Mouse (Mus musculus) thymus, adult 2 months (tissue): ENCODE measurements around the gene Anln. TPM values are rescaled to one million over a fixed set of nuclear protein-coding genes. Genes with fewer than 3 reads are reported as not detected.
"Not testable (repeated sequence)": the region's sequence is repeated elsewhere in the genome, so short reads cannot be mapped to it uniquely, and the experiment has no call there.

Source experiments
- DNase-seq: peaks from one replicate; pipeline ENCODE4 v3.0.0; 2021
- H3K27ac ChIP-seq: fragments of 200-500 bp; 2 replicates; pipeline ENCODE4 v1.5.1; 2012; ENCODE audit warnings: low read length, control low read depth; ENCODE audit not compliant: control insufficient read depth, insufficient read depth
- H3K27me3 ChIP-seq: fragments of 200-500 bp; 2 replicates; pipeline ENCODE4 v1.6.1; 2012; ENCODE audit warnings: mild to moderate bottlenecking, low read length, moderate library complexity, mixed read lengths; ENCODE audit not compliant: control insufficient read depth, insufficient read depth
- H3K36me3 ChIP-seq: fragments of 200-500 bp; 2 replicates; pipeline ENCODE4 v1.6.1; 2012; ENCODE audit warnings: mild to moderate bottlenecking, low read length, moderate library complexity; ENCODE audit not compliant: control insufficient read depth, insufficient read depth
- H3K4me1 ChIP-seq: fragments of 200-500 bp; replicated peaks from 2 replicates; pipeline ENCODE4 v1.6.1; 2012; ENCODE audit warnings: low read length; ENCODE audit not compliant: control insufficient read depth, insufficient read depth
- H3K4me3 ChIP-seq: fragments of 200-500 bp; 2 replicates; pipeline ENCODE4 v1.5.1; 2012; ENCODE audit warnings: mild to moderate bottlenecking, low read length, control low read depth, moderate library complexity; ENCODE audit not compliant: control insufficient read depth, insufficient read depth
- CTCF ChIP-seq: fragments of 200-500 bp; IDR thresholded peaks from 2 replicates; pipeline ENCODE4 v1.5.1; 2012; ENCODE audit warnings: mild to moderate bottlenecking, control low read depth, low read length, moderate library complexity, borderline replicate concordance; ENCODE audit not compliant: control insufficient read depth, poor library complexity, insufficient read depth; ENCODE audit errors: extremely low read depth
- POLR2A ChIP-seq: fragments of 200-500 bp; IDR thresholded peaks from 2 replicates; pipeline ENCODE4 v1.6.1; 2012; ENCODE audit warnings: mild to moderate bottlenecking, low read length, control low read depth, moderate library complexity; ENCODE audit not compliant: control insufficient read depth, poor library complexity, insufficient read depth; ENCODE audit errors: extremely low read depth
- WGBS: fragments of 180-500 bp; shearing (Covaris S2); methylation state at CpG from one replicate; pipeline ENCODE4 v1.1.7; 2018; 5-methylcytosine and 5-hydroxymethylcytosine counted together
- polyA plus RNA-seq: library from polyadenylated mRNA; depleted of rRNA; stranded (reverse); fragments of >200 nt; gene quantifications from 2 replicates; pipeline ENCODE4 v1.2.3, GENCODE M21; 2012

Anln gene
- polyA plus RNA-seq, 1 experiment = 11.1 TPM

DNA sequence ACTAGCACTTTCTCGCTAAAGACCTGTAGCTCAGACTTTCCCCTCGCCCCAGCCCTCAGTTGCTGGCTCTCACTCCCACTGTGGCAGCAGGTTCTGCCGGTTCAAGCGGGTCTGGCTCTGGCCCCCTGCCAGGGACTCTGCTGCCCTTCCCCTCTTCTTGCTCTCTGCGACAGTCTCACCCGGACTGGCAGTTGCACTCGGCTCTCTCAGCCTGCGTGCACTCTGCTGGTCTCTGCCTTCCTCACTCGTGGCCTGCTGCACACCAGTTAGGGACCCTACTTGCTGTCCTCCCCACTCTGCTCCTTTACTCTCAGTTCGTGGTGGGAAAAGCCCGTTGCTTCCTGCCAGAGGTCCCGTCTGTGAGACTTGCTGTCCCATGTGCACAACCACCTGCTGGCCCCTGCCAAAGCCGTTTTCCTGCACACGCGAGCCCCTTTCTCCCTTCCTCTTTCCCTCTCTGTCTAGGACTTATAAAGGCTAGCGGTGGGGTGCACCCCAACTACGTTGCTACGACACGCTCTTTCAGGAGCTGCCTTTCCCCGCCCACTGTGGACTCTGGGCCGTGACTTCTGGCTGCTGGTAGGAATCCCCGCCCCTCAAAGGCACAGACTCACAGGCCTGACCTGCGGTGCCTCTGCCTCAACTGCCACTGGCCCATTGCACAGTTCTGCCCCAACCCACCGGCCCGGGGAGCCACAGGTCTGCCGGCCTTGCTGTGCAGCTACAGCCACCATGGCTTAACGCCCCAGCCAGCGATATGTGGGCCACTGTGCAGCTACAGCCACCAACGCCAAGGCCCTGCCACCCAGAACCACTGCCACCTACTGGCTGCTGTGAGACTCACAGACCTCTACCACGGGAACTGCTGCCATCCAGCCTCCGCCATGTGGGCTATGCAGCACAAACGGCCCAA, 61.3 kb downstream of the Anln start:
- peak overlapping the region; percentile 87 for H3K4me3 ChIP-seq
- WGBS = 1% methylated on average over 32 of the region's 32 CpGs
- DNase-seq = peak; percentile 91
- peak overlapping the region; percentile 30; the same call in 1 of the 2 replicates for H3K27ac ChIP-seq
- peaks cover 7% of the 10 kb centered on the region for H3K4me1 ChIP-seq
- TF ChIP-seq CTCF (peak; percentile 98), POLR2A (peak; percentile 50; the same call in 1 of the 2 replicates)
- no peaks in the 10 kb centered on the region for H3K27me3 ChIP-seq
- H3K36me3 ChIP-seq = peaks cover 9% of the 10 kb centered on the region

GRCm38 (mm10) chr9:22327099-22327474, 61.9 kb downstream of the Anln start:
- no peak overlapping the region for H3K27ac ChIP-seq
- 42% methylated on average over 9 of the region's 9 CpGs for WGBS
- TF ChIP-seq CTCF (no peak), POLR2A (no peak)
- DNase-seq = no peak
- peak overlapping the region; percentile 87; the same call in 1 of the 2 replicates for H3K4me3 ChIP-seq
- peaks cover 7% of the 10 kb centered on the region for H3K4me1 ChIP-seq
- H3K27me3 ChIP-seq = no peaks in the 10 kb centered on the region
- H3K36me3 ChIP-seq = peaks cover 3% of the 10 kb centered on the region; the same call in 1 of the 2 replicates

DNA sequence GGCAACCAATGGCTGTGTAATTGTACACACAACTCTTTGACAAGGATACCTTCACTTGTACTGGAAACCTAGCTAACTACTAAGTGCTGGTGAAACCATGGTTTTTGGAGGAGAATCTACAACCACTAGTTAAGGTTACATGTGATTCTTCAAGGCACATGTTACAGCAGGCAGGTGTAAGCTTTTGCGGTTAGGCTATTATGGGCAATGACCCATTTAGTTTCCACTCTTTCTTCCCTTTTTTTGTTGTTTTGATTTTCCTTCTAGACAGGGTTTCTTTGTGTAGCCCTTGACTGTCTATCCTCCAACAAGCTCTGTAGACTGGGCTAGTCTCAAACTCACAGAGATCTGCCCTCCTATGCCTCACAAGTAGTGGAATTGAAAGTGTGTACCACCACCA, 64.4 kb downstream of the Anln start:
- Histone ChIP-seq H3K4me3 (no peak overlapping the region), H3K36me3 (no peaks in the 10 kb centered on the region), H3K27me3 (no peaks in the 10 kb centered on the region), H3K4me1 (peaks cover 7% of the 10 kb centered on the region), H3K27ac (no peak overlapping the region)
- no peak for DNase-seq
- TF ChIP-seq POLR2A (no peak), CTCF (no peak)
- 95% methylated on average over 1 of the region's 1 CpGs for WGBS

DNA sequence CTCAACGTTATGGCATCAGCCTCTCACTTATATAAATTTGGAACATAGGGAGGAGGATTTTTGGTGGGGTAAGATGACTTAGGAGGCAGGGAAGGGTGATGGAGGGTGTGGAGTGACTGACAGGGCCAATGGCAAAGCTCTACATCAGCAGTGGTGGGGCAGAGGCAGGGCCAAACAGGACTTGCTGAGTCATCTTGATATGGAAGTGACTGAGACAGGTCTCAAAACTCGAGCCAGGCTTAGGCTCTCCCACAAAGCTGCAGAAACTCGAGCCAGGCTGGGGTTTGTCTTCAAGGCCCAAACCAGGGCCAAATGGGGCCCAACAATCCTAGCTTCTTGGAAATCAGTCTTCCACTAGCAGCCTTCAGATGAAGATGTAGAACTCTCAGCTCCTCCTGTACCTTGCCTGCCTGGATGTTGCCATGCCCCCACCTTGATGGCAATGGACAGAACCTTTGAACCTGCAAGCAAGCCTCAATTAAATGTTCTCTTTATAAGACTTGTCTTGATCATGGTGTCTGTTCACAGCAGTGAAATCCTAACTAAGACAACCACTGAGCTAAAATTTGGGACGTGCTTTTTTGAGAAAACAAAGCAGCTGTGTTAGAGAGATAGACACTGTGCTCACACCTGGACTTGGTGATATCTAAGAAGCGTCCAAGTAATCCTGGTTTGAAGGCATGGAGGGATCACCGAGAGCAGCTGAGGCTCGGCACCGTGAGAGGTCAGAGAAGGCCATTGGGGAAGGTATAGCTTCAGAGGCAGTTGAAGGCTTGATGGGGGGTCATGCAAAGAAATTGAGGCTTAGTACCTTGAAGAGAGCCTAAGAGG, 66.4 kb downstream of the Anln start:
- Histone ChIP-seq H3K27ac (no peak overlapping the region), H3K27me3 (no peaks in the 10 kb centered on the region), H3K36me3 (no peaks in the 10 kb centered on the region), H3K4me3 (no peak overlapping the region), H3K4me1 (peaks cover 6% of the 10 kb centered on the region)
- 71% methylated on average over 8 of the region's 8 CpGs for WGBS
- TF ChIP-seq CTCF (no peak), POLR2A (no peak)
- no peak for DNase-seq

GRCm38 (mm10) chr9:22319109-22319508, 69.9 kb downstream of the Anln start:
- no peaks in the 10 kb centered on the region for H3K4me1 ChIP-seq
- no peak overlapping the region for H3K27ac ChIP-seq
- DNase-seq = no peak
- TF ChIP-seq POLR2A = no peak
- TF ChIP-seq CTCF = no peak
- no peaks in the 10 kb centered on the region for H3K27me3 ChIP-seq
- H3K36me3 ChIP-seq = no peaks in the 10 kb centered on the region
- 97% methylated on average over 1 of the region's 1 CpGs for WGBS
- H3K4me3 ChIP-seq = no peak overlapping the region

- not testable (repeated sequence) for H3K27me3 ChIP-seq, H3K36me3 ChIP-seq, H3K27ac ChIP-seq, H3K4me3 ChIP-seq, DNase-seq, H3K4me1 ChIP-seq
- WGBS = 95% methylated on average over 5 of the region's 5 CpGs
Observed at GRCm38 (mm10) chr9:22316047-22316446, 72.9 kb downstream of the Anln start.
